Mouse (Mus musculus) forebrain, embryonic 11.5 days (tissue): Measurements from ENCODE around the gene G2e3. TPM values are rescaled to one million over a fixed set of nuclear protein-coding genes. Genes with fewer than 3 reads are reported as not detected.
A peak's percentile ranks its signal among the peaks of the same experiment; 100 is the strongest.

Experiments
- ATAC-seq: fragments of 200-750 bp; cut with Nextera tagmentation; replicated peaks from 2 replicates; pipeline ENCODE4 v1.8.0; 2017; ENCODE audit warnings: moderate TSS enrichment; ENCODE audit not compliant: low FRiP score
- DNase-seq: peaks from one replicate; pipeline ENCODE4 v3.0.0-alpha.2; 2017; ENCODE audit warnings: low spot score
- H3K27ac ChIP-seq: fragments of 300-500 bp; sonication (generic); 2 replicates; pipeline ENCODE4 v1.5.1; 2014; ENCODE audit warnings: low read depth, low read length
- H3K27me3 ChIP-seq: fragments of 300-500 bp; sonication (generic); 2 replicates; pipeline ENCODE4 v1.6.1; 2014; ENCODE audit warnings: mild to moderate bottlenecking, low read length, mixed read lengths; ENCODE audit not compliant: control insufficient read depth, insufficient read depth
- H3K36me3 ChIP-seq: fragments of 300-500 bp; sonication (generic); 2 replicates; pipeline ENCODE4 v1.6.1; 2014; ENCODE audit warnings: mild to moderate bottlenecking, low read length, moderate library complexity, mixed read lengths; ENCODE audit not compliant: control insufficient read depth, insufficient read depth
- H3K4me1 ChIP-seq: fragments of 300-500 bp; sonication (generic); replicated peaks from 2 replicates; pipeline ENCODE4 v1.6.1; 2014; ENCODE audit warnings: low read length, mixed read lengths; ENCODE audit not compliant: control insufficient read depth, insufficient read depth
- H3K4me2 ChIP-seq: fragments of 300-500 bp; sonication (generic); 2 replicates; pipeline ENCODE4 v1.6.1; 2014; ENCODE audit warnings: low read depth, mild to moderate bottlenecking, low read length, moderate library complexity, mixed read lengths; ENCODE audit not compliant: severe bottlenecking
- H3K4me3 ChIP-seq: fragments of 300-500 bp; sonication (generic); 2 replicates; pipeline ENCODE4 v1.5.1; 2014; ENCODE audit warnings: low read depth, low read length
- H3K9ac ChIP-seq: fragments of 300-500 bp; sonication (generic); 2 replicates; pipeline ENCODE4 v1.6.1; 2014; ENCODE audit warnings: low read length
- H3K9me3 ChIP-seq: fragments of 300-500 bp; sonication (generic); 2 replicates; pipeline ENCODE4 v1.6.1; 2016; ENCODE audit warnings: low read length, mixed read lengths; ENCODE audit not compliant: control insufficient read depth
- WGBS: fragments of 180-500 bp; shearing (Covaris S2); extraction: QIAGEN DNeasy Blood & Tissue Kit; methylation state at CpG from one replicate; pipeline ENCODE4 v1.1.7; 2014; 5-methylcytosine and 5-hydroxymethylcytosine counted together
- polyA plus RNA-seq: library from polyadenylated mRNA; unstranded; fragments of >200 nt; fragmentation: Nextera tagmentation; extraction: Ambion mirVana; gene quantifications from 2 replicates; pipeline ENCODE4 v1.2.1, GENCODE M21; 2014

The G2e3 gene
- 46.2 and 51.7 TPM in 2 replicates for polyA plus RNA-seq

DNA sequence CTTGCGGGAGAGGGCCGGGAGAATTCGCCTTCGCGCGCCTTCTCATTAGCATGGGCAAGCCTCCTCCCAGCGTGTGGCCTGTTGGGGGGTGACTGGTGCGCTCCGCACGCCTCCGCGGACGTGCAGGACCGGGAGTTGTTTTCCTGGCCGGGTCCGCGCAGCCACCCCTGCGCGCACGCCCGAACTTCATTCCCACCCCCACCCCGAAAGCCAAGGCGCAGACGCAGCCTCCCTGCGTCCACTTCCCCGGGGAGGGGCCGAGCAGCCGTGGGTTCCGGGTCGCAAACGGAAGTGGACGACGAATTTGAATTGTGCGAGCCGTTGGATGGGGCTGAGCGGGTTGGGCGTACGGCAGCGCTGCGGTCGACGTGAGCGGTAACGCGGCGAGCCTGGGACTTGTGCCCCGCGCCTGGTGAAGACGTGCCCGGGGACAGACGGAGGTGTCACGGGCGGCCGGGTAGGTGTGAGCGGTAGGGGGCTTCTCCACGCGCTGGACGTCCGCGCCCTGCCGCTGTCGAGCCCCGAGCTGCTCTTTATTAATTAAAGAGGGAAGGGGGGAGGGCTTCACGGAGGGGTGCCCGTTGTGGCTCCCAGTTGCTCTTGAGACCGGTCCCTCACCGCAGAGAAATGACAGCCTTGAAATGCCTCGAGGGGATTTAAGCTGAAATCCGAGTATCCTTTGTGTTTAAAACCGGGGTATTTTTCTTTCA, at the start of gene G2e3:
TSS of gene G2e3 (plus strand) at position 74 of the 710 bp plus-strand sequence.
- Histone ChIP-seq H3K4me1 (peaks cover 6% of the 10 kb centered on the region; the same call in 1 of the 2 replicates), H3K4me2 (peak within 1 kb of the TSS; percentile 63), H3K9me3 (no peaks in the 10 kb centered on the region), H3K27me3 (no peaks in the 10 kb centered on the region), H3K36me3 (peaks cover 5% of the 10 kb centered on the region; the same call in 1 of the 2 replicates), H3K4me3 (peak within 1 kb of the TSS; percentile 76), H3K9ac (peak within 1 kb of the TSS; percentile 95), H3K27ac (peak within 1 kb of the TSS; percentile 98)
- ATAC-seq (peak; percentile 97), DNase-seq (peak; percentile 97)
- WGBS, result under 1% methylated on average over 70 of the region's 70 CpGs

- H3K4me3 ChIP-seq, result no peak overlapping the region
- H3K27ac ChIP-seq, result no peak overlapping the region
- ATAC-seq, result no peak
- H3K9ac ChIP-seq, result no peak overlapping the region
- no peak overlapping the region for H3K4me2 ChIP-seq
- no peaks in the 10 kb centered on the region for H3K4me1 ChIP-seq
- WGBS, result 94% methylated on average over 3 of the region's 3 CpGs
- no peak for DNase-seq
- H3K9me3 ChIP-seq, result no peaks in the 10 kb centered on the region
- H3K27me3 ChIP-seq, result no peaks in the 10 kb centered on the region
- no peaks in the 10 kb centered on the region for H3K36me3 ChIP-seq
Observed at GRCm38 (mm10) chr12:51323604-51324003, 24.3 kb upstream of the G2e3 start.

GRCm38 (mm10) chr12:51326819-51327218, 21.0 kb upstream of the G2e3 start:
- WGBS, result 90% methylated on average over 3 of the region's 3 CpGs
- no peaks in the 10 kb centered on the region for H3K9me3 ChIP-seq
- H3K4me2 ChIP-seq, result no peak overlapping the region
- H3K27ac ChIP-seq, result no peak overlapping the region
- no peak for DNase-seq
- H3K9ac ChIP-seq, result no peak overlapping the region
- no peak overlapping the region for H3K4me3 ChIP-seq
- no peaks in the 10 kb centered on the region for H3K36me3 ChIP-seq
- no peaks in the 10 kb centered on the region for H3K27me3 ChIP-seq
- no peaks in the 10 kb centered on the region for H3K4me1 ChIP-seq
- ATAC-seq, result no peak

DNA sequence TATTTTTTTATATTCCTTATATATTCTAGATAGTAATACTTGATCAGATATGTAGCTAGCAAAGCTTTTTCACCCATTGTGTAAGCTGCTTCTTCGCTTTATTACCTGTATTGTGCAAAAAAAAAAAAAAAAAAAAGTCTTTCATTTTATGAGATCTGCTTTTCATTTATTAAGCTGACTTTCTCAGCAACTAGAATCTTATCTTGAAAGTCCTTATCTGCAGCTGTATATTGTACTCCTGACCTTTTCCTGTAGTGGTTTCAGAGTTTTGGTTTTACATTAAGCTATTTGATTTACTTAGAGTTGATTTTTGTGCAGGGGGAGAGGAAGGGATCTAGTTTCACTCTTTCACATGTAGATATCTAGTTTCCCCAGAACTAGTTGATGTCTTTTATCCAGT, 10.8 kb upstream of the G2e3 start:
- 84% methylated on average over 1 of the region's 1 CpGs for WGBS
- Histone ChIP-seq H3K27me3 (no peaks in the 10 kb centered on the region), H3K4me3 (no peak overlapping the region), H3K4me1 (no peaks in the 10 kb centered on the region), H3K9ac (no peak overlapping the region), H3K36me3 (no peaks in the 10 kb centered on the region), H3K4me2 (no peak overlapping the region), H3K27ac (no peak overlapping the region), H3K9me3 (no peaks in the 10 kb centered on the region)
- ATAC-seq (no peak), DNase-seq (no peak)

DNA sequence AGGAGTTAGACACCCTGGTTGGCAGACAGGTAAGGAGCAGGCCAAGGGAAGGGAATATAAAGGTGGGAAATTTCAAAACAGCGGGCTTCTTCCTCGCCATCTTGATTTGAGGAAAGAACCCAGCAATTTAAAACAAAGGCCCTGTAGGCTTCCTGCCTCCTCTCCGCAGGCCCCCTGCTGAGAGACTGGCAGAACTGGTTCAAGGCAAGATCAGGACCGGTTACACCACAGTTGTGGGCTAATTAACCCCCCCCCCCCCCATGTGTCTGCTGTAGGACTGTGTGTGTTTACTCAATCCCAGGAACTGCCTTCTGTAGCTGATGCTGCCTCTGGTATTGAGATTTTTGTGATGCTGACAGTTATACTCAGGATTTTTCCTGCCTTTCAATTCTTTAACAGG, 1.7 kb upstream of the G2e3 start:
- DNase-seq (peak; percentile 57), ATAC-seq (no peak)
- Histone ChIP-seq H3K4me2 (no peak overlapping the region), H3K9me3 (no peaks in the 10 kb centered on the region), H3K9ac (no peak overlapping the region), H3K27ac (no peak overlapping the region), H3K4me1 (peaks cover 6% of the 10 kb centered on the region; the same call in 1 of the 2 replicates), H3K36me3 (no peaks in the 10 kb centered on the region), H3K27me3 (no peaks in the 10 kb centered on the region), H3K4me3 (no peak overlapping the region)
- 34% methylated on average over 4 of the region's 4 CpGs for WGBS

DNA sequence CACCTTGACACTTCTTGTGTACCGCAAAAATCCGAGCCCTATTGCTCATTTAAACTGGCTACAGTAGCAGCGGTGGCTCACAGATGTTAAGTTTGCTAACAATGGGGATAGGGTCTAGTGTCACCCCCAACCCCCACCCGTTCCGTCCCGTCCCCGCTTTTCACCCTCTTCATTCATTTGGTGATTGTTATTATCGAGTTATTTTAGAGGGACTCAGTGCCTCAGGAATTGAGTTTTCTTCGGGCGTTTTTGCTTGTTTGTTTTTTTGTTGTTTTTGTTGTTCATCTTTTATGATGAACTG, 787 bp downstream of the G2e3 start:
- Histone ChIP-seq H3K27ac (peak overlapping the region; percentile 98), H3K9ac (peak overlapping the region; percentile 95), H3K4me2 (peak overlapping the region; percentile 63), H3K9me3 (no peaks in the 10 kb centered on the region), H3K27me3 (no peaks in the 10 kb centered on the region), H3K4me1 (peaks cover 6% of the 10 kb centered on the region; the same call in 1 of the 2 replicates), H3K36me3 (peaks cover 5% of the 10 kb centered on the region; the same call in 1 of the 2 replicates), H3K4me3 (peak overlapping the region; percentile 76)
- under 1% methylated on average over 10 of the region's 10 CpGs for whole genome bisulfite sequencing
- DNase-seq, result no peak
- ATAC-seq, result peak; percentile 50

- no peaks in the 10 kb centered on the region for H3K9me3 ChIP-seq
- no peak overlapping the region for H3K27ac ChIP-seq
- no peak for DNase-seq
- 92% methylated on average over 8 of the region's 8 CpGs for WGBS
- H3K4me3 ChIP-seq, result no peak overlapping the region
- peaks cover 16% of the 10 kb centered on the region for H3K36me3 ChIP-seq
- H3K27me3 ChIP-seq, result no peaks in the 10 kb centered on the region
- no peak overlapping the region for H3K4me2 ChIP-seq
- H3K9ac ChIP-seq, result no peak overlapping the region
- ATAC-seq, result no peak
- peaks cover 6% of the 10 kb centered on the region; the same call in 1 of the 2 replicates for H3K4me1 ChIP-seq
Observed at GRCm38 (mm10) chr12:51355296-51355695, 7.4 kb downstream of the G2e3 start.

GRCm38 (mm10) chr12:51361294-51361693, 13.4 kb downstream of the G2e3 start:
- Histone ChIP-seq H3K4me1 (no peaks in the 10 kb centered on the region), H3K9ac (no peak overlapping the region), H3K27ac (no peak overlapping the region), H3K9me3 (no peaks in the 10 kb centered on the region), H3K4me2 (no peak overlapping the region), H3K27me3 (no peaks in the 10 kb centered on the region), H3K4me3 (no peak overlapping the region), H3K36me3 (peaks cover 7% of the 10 kb centered on the region; the same call in 1 of the 2 replicates)
- no peak for ATAC-seq
- DNase-seq, result no peak

DNA sequence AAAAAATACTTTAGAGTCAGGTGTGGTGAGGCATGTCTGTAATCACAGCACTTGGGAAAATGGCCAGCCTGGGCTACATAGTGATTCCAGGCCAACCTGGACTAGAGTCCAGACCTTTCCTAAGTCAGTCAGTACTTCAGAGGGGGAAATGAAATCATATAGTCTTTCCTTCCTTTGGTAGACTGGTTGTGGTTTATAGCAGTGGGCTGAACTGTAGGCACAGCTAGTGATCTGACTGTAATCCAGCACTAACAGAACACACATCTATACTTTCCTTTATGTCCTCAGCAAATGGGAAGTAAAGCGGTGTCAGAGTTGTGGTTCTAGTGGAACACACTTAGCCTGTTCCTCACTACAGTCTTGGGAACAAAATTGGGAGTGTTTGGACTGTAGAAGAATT, 15.0 kb downstream of the G2e3 start:
- 97% methylated on average over 1 of the region's 1 CpGs for WGBS
- Histone ChIP-seq H3K4me2 (no peak overlapping the region), H3K9me3 (no peaks in the 10 kb centered on the region), H3K4me1 (no peaks in the 10 kb centered on the region), H3K36me3 (peaks cover 11% of the 10 kb centered on the region; the same call in 1 of the 2 replicates), H3K27ac (no peak overlapping the region), H3K9ac (no peak overlapping the region), H3K27me3 (no peaks in the 10 kb centered on the region), H3K4me3 (no peak overlapping the region)
- no peak for ATAC-seq
- no peak for DNase-seq
